Mouse (Mus musculus): Measurements from ENCODE around the gene Adgrg3. TPM values are rescaled to one million over a fixed set of nuclear protein-coding genes. Genes with fewer than 3 reads are reported as not detected.

Gene Adgrg3
- total RNA-seq (2021): 1 to 10 TPM in 1 of 2 experiments, under 1 TPM in 1; 0.70 to 1.3 TPM

GRCm38 (mm10) chr8:95017451-95017850 lies at the start of gene Adgrg3:
TSS of gene Adgrg3 (plus strand) at chr8:95017692.
- intact Hi-C loops (cut with DNase I): no loop called here
- DNase-seq (ENCODE audit: low spot score): no peak

GRCm38 (mm10) chr8:94973270-94973669 lies 44.2 kb upstream of the Adgrg3 start:
- DNase-seq (ENCODE audit: low spot score): no peak
- intact Hi-C loops (cut with DNase I): no loop called here

- intact Hi-C loops (cut with DNase I): no loop called here
- DNase-seq (ENCODE audit: low spot score): no peak
Measured at GRCm38 (mm10) chr8:94973786-94974185, 43.7 kb upstream of the Adgrg3 start.

DNA sequence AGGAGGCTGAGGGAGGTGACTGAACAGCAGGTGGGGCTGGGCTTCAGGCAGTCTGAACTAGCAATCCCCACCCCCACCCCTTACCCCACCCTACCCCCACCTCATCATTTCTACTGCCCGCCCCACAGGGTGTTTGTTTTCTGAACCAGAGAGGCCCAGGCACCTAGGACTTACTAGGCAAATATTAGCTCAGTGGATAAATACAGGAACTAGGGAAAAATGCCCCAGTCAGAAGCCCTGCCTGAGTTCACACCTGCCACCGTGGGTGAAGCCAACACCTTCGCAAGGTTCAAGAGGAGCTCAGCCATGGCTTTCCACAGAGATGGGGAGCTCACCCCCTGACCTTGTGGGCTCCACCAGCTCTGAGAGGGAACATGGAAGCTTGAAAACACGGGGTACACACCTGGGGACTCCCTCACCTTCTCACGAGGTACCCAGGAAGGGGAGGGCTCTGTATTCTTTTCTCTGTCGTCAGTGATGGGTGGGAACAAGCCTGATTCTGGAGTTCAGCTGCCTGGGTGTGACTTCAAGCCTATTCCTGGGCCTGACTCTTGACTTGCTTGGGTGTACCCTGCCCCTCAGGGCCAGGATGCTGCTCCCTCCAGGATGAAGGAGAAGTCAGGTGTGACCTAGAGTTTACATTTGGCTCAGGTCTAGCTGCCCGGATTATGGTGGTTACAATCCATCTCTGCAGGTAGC lies 42.9 kb upstream of the Adgrg3 start, which contains the start of gene Adgrg1:
Adgrg1 (plus strand) TSS at position 285 of the 699 bp plus-strand sequence.
- intact Hi-C loops (cut with DNase I): no loop called here
- DNase-seq (ENCODE audit: low spot score): no peak

DNA sequence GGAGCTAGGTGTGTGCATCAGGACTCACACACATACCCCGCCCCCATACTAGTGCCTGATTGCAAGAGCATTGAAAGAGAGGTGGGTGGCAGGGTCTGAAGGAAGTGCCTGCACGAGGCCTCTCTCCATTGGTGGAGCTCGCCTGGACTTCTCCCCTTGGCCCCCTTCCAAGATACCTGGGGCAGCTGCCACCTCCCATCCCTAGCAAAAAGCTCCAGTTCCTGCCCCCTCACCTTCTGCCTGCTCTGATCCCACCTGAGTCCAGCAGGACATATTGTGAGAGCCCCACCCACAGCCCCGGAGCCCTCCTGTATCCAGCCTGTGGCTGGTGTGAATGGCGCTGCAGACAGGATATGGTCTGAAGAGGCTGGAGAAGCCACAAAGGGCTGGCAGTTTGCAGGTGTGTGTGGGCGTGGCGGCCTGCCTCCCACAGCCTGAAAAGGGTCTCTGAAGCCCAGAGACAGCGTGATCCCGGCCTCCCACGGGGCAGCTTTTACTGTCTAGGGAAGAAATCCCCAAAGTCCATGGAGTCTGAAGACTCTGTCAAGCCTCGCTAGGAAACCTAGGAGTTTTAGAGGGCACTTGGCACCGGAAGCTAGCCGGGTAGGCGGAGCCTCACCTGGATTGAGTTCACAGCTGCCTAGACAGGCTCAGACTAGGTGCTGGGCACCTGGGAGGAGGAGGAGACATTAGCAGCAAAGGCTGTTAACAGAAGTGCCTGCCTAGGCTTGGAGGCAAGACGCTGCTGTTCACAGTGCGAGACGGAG lies 40.7 kb upstream of the Adgrg3 start:
- intact Hi-C loops (cut with DNase I): no loop called here
- no peak for DNase-seq (ENCODE audit: low spot score)

GRCm38 (mm10) chr8:94978131-94978530 lies 39.4 kb upstream of the Adgrg3 start:
- intact Hi-C loops (cut with DNase I): no loop called here
- no peak for DNase-seq (ENCODE audit: low spot score)

GRCm38 (mm10) chr8:94978593-94979319 lies 38.7 kb upstream of the Adgrg3 start:
- no peak for DNase-seq (ENCODE audit: low spot score)
- intact Hi-C loops (cut with DNase I): no loop called here

DNA sequence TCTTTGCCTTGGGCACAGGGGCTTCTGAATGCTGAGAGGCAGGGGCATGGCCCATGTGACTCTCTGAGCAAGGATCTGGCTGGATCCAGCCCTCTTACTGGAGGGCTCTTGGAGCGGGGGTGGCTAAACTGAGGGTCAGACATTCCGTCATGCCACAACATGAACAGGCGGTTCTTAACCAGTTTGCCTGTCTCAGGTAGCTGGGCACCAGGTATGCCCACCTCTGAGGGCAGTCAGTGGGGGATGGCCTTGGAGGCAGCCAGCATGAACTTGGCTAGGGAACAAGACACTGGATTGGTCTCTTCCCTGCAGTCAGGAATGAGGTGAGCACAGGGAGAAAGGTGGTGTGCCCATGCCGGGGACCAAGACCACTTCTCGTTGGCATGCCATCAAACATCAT lies 37.3 kb upstream of the Adgrg3 start:
- no peak for DNase-seq (ENCODE audit: low spot score)
- intact Hi-C loops (cut with DNase I): no loop called here

- intact Hi-C loops (cut with DNase I): no loop called here
- no peak for DNase-seq (ENCODE audit: low spot score)
Measured at GRCm38 (mm10) chr8:94980976-94981375, 36.5 kb upstream of the Adgrg3 start.

DNA sequence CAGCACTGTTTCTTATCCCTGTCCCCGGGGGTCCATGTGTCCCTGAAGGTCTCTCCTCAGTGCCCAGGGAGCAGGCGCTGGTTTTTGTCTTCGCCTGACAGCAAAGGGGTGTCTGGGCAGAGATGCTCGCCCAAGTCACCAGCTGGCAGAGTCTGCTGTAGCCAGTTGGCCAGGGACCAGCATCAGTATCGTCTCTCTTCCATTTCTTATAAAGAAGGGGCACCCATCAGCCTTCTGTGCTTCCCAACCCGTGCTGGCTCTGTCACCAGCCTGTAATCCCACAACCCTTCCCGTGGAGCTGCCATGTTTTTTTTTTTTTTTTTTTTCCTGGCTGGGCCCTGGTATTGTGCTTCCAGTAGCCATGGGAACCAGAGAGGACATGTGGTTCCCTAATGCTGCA lies 35.6 kb upstream of the Adgrg3 start:
- no peak for DNase-seq (ENCODE audit: low spot score)
- intact Hi-C loops (cut with DNase I): no loop called here

DNA sequence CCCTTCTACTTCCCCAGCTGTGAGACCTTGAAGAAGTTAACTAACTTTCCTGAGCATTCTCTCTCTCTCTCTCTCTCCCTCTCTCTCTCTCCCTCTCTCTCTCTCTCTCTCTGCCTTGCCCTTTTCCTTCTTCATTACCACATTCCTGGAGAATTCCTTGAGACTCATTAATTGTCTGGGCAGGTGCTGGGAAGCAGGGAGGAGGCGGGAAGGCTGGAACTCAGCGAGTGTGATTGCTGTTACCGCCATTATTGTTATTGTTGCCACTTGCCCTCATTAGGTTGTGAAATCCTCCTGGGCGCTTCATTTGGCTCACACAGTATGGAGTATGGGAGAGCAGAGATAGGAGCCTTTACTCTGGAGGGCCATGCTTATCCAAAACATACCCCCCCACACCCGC lies 34.3 kb upstream of the Adgrg3 start:
- no peak for DNase-seq (ENCODE audit: low spot score)
- intact Hi-C loops (cut with DNase I): no loop called here

DNA sequence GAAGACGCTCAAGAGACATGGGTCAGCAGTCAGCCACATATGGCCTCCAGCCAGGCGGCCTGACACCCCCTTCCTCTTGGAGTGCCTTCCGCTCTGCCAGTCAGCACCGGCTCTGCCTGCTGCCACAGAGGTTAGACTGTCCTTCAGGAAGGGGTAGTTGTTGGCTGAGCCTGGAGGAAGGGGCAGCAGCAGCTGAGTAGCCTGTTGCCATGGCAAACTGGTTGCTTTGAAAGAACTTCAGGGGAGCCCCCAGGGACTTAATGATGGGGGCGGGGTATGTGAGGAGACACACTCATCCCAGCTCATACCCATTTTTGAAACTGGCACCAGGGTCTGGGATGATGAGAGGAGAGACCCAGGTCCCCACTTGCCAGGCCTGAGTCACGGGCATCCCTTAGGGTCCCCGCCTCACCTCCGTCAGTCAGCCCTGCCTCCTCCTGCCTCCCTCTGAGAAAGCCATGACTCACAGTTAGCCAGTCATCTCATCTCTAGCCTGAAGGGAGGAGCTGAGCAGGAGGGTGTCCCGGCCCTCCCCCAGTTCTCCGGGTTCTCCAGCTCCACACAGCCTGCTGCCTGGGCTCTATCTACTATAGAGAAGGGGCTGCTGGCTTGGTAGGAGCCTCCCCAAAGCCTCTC lies 33.5 kb upstream of the Adgrg3 start:
- intact Hi-C loops (cut with DNase I): no loop called here
- peak; percentile 65 for DNase-seq (ENCODE audit: low spot score)

DNA sequence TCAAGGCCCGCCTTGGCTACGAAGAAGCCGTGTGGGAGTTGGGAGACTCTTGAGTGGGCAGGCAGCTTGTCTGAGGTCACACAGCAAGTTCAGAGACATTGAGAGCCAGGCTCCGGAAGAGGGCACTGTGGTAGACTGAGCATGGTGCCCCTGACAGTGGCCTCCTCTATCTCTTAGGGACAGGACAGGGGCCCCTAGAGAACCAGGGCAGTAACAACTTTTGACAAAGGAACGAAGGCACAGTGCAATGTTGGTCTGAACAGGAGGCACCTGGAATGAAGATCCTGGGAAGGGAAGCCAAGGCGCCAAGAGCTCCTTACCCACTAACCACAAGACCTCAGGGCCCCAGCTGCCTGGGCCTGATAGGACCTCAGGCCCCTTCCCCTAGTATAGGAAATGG lies 32.5 kb upstream of the Adgrg3 start:
- intact Hi-C loops (cut with DNase I): no loop called here
- no peak for DNase-seq (ENCODE audit: low spot score)

DNA sequence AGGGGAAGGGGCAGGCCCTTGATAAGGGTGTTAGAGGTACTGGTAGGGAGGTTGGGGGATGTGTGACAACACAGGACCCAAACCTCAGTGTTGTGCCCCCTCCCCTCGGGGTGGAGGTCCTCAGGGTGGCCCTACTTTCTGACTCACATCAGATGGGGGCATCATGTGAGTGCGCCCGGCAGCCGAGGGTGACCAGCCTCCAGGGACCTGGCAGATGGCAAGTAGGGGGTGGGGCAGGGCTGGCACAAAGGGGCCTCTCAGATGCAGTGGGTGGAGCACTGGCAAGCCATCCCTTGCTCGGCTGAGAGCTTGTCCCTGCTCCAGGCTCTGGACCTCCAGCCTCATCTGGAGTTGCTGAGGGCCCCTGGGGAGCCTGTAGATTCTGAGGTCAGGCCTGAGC lies 30.8 kb upstream of the Adgrg3 start:
- no peak for DNase-seq (ENCODE audit: low spot score)
- intact Hi-C loops (cut with DNase I): no loop called here

DNA sequence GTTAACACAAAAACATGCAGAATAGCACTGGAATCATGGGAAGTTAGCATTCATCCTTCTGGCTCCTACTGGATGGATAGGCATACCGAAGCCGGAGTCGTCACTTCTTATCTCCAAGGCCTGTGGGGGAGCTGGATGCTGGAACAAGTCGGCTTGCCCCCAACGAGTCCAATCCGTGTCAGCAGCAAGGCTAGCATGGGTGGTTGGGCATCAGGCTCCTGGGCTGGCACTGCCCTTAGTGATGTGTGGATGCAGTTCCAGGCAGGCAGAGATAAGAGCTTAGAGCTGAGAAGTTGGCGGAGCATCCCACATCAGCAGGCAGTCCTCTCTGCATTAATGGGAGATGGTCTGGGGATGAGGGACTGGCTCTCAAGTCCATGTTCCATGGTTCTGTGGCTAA lies 29.9 kb upstream of the Adgrg3 start:
- DNase-seq (ENCODE audit: low spot score): no peak
- intact Hi-C loops (cut with DNase I): no loop called here

GRCm38 (mm10) chr8:94988619-94989018 lies 28.9 kb upstream of the Adgrg3 start:
- intact Hi-C loops (cut with DNase I): no loop called here
- no peak for DNase-seq (ENCODE audit: low spot score)

GRCm38 (mm10) chr8:94989711-94990110 lies 27.8 kb upstream of the Adgrg3 start:
- no peak for DNase-seq (ENCODE audit: low spot score)
- intact Hi-C loops (cut with DNase I): no loop called here

DNA sequence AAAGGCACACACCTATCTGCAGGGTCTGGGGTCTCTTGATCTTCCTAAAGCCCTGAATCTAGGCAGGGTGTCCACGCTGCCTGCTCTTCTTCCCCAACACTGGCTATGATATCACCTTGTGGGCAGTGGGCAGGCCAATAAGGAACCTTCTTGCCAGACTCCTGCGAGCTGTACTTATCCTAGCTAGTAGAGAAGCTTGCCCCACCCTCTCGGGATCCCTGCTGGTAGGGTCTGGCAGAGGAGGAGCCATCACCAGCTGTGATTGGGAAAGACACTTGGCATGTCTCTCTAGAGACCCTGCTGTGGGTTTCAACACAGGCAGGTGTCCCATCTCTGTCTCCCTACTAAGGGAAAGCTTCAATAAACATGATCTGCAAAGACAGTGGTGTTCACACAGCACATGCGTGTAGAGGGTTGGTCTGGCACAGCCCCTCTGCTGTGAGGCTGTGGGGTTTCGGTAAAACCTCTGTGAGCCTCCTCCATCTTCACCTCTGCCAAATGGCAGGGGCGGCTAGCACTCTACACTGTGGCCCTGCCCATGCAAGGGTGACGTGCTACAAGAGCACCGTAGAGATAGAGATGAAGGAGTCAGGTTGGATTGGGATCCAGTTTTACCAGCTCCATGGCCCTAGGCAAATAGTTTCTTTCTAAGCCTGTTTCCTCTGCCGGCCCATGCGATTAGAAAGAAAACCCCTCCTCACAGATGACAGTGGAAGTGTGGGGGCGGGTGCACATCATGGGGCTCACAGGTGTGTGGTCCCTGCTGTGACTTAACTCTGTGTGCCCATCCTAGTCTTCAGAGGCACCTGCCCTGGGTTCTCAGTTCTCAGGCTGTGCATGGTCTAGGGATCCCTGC lies 26.7 kb upstream of the Adgrg3 start:
- DNase-seq (ENCODE audit: low spot score): no peak
- intact Hi-C loops (cut with DNase I): no loop called here

DNA sequence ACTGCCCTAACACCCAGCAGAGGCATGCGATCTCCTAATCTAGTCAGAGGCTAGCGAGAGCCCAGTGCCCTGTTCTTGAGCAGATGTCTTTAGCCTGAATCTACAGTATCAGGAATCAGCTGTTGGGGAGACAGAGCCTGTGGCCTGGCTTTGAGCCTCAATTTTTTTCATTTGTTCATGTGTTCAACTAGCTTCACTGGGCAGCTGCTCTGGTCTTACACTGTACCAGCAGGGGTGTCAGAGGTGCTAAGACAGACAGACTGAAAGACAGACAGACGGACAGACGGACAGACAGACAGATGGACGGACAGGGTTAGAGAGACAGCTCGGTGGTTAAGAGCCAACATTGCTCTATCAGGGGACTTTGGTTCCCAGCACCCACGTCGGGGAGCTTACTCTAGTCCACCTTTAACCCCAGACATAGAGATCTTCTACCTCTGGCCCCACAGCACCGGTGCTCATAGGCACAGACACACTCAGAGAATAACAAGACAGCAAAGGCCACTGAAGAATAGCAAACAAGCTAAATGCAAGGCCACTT lies 26.0 kb upstream of the Adgrg3 start:
- intact Hi-C loops (cut with DNase I): no loop called here

More for the DNA sequence above, 26.0 kb upstream of the Adgrg3 start:
- DNase-seq (ENCODE audit: low spot score): no peak

Data from heart, postnatal 25 days (tissue).